In genomic region chr11:78857611-78858010, GRCm38 (mm10) we compare ENCODE assay signal across 28 mouse cellular contexts. TPM values are rescaled to one million over a fixed set of nuclear protein-coding genes. Genes with fewer than 3 reads are reported as not detected.
DNase-seq lines count a peak whose midpoint lies in the region; ATAC-seq and TF ChIP-seq lines count a peak whose summit lies in the region.
"Had no signal": no experiment of that assay in that cellular context is flagged by ENCODE, and none has a peak within 500 bp of the region (broad histone marks: within the 10 kb centered on the region; RNA-seq: fewer than 3 reads in every experiment).

No protein-coding gene starts in this region.

- no peak for DNase-seq in forebrain, embryonic 10.5 days (ENCODE audit: extremely low spot score, low spot score)
- DNase-seq in R1 (ENCODE audit: low read depth, low spot score), result peak; percentile 79
- DNase-seq in forebrain, embryonic 14.5 days (ENCODE audit: low spot score), result peak; percentile 28
- no peak for DNase-seq in lung, postnatal 10 days
- no peak for DNase-seq in thymus, adult 2 months
- DNase-seq: adrenal gland, adult 8-10 months; cerebellum, adult 11-12 months; cerebellum, adult 9-11 months; embryo, embryonic 11 days; gastrocnemius, postnatal 14 days; heart, postnatal 14 days; kidney, adult 18-20 months; kidney, postnatal 25 days; lung, postnatal 4 days; spleen, adult 18-20 months; thymus, postnatal 36 days had no signal

- no peak for TF ChIP-seq POLR2A in thymus, adult 2 months (IDR thresholded peaks at IDR 0.05; ENCODE audit: control insufficient read depth, extremely low read depth, insufficient read depth, low read length, poor library complexity)

- no peak for TF ChIP-seq CTCF in thymus, adult 2 months (IDR thresholded peaks at IDR 0.05; ENCODE audit: borderline replicate concordance, control insufficient read depth, extremely low read depth, insufficient read depth, low read length, poor library complexity)

- WGBS in forebrain, embryonic 10.5 days, result 10% methylated on average over 3 of the region's 3 CpGs
- 5% methylated on average over 3 of the region's 3 CpGs for WGBS in forebrain, embryonic 16.5 days
- 3% methylated on average over 3 of the region's 3 CpGs for WGBS in forebrain, embryonic 14.5 days
- 2% methylated on average over 3 of the region's 3 CpGs for WGBS in midbrain, embryonic 15.5 days
- WGBS in thymus, adult 2 months, result 82% methylated on average over 3 of the region's 3 CpGs

- no peak overlapping the region for H3K4me2 ChIP-seq in forebrain, embryonic 16.5 days (ENCODE audit: low read length)
- H3K4me2 ChIP-seq in forebrain, embryonic 14.5 days (ENCODE audit: low read length), result no peak overlapping the region
- H3K4me2 ChIP-seq in midbrain, embryonic 15.5 days, result no peak overlapping the region
- H3K4me2 ChIP-seq: kidney, embryonic 15.5 days; limb, embryonic 12.5 days; liver, embryonic 15.5 days; lung, embryonic 15.5 days had no signal

- no peak for ATAC-seq in forebrain, embryonic 16.5 days
- ATAC-seq in forebrain, embryonic 14.5 days, result no peak
- ATAC-seq in midbrain, embryonic 15.5 days (replicated peaks), result no peak
- ATAC-seq in cerebellum, adult (ENCODE audit: insufficient number of reproducible peaks, low FRiP score, low TSS enrichment), result no peak
- ATAC-seq: hindbrain, embryonic 16.5 days had no signal

- H3K27me3 ChIP-seq in forebrain, embryonic 10.5 days (ENCODE audit: poor library complexity, severe bottlenecking), result no peaks in the 10 kb centered on the region
- H3K27me3 ChIP-seq in forebrain, embryonic 16.5 days (replicated peaks; ENCODE audit: control insufficient read depth, insufficient read depth, low read length), result no peaks in the 10 kb centered on the region
- H3K27me3 ChIP-seq in forebrain, embryonic 14.5 days (replicated peaks; ENCODE audit: control insufficient read depth, insufficient read depth, low read length), result no peaks in the 10 kb centered on the region
- no peaks in the 10 kb centered on the region for H3K27me3 ChIP-seq in midbrain, embryonic 15.5 days (replicated peaks)
- no peaks in the 10 kb centered on the region for H3K27me3 ChIP-seq in thymus, adult 2 months (ENCODE audit: control insufficient read depth, insufficient read depth, low read length)
- H3K27me3 ChIP-seq: kidney, embryonic 15.5 days; limb, embryonic 12.5 days; lung, embryonic 15.5 days had no signal

- H3K36me3 ChIP-seq in forebrain, embryonic 10.5 days (replicated peaks), result no peaks in the 10 kb centered on the region
- no peaks in the 10 kb centered on the region for H3K36me3 ChIP-seq in forebrain, embryonic 16.5 days (ENCODE audit: control insufficient read depth, insufficient read depth)
- H3K36me3 ChIP-seq in forebrain, embryonic 14.5 days (ENCODE audit: control insufficient read depth, insufficient read depth, low read length), result no peaks in the 10 kb centered on the region
- no peaks in the 10 kb centered on the region for H3K36me3 ChIP-seq in midbrain, embryonic 15.5 days (replicated peaks)
- H3K36me3 ChIP-seq in thymus, adult 2 months (ENCODE audit: control insufficient read depth, insufficient read depth, low read length), result no peaks in the 10 kb centered on the region
- H3K36me3 ChIP-seq: hindbrain, embryonic 10.5 days; kidney, embryonic 15.5 days; limb, embryonic 12.5 days; liver, embryonic 15.5 days; lung, embryonic 15.5 days had no signal

- H3K9ac ChIP-seq in forebrain, embryonic 16.5 days (replicated peaks; ENCODE audit: low read depth, low read length), result no peak overlapping the region
- H3K9ac ChIP-seq in forebrain, embryonic 14.5 days (ENCODE audit: low read length), result no peak overlapping the region
- no peak overlapping the region for H3K9ac ChIP-seq in midbrain, embryonic 15.5 days
- H3K9ac ChIP-seq: kidney, embryonic 15.5 days; limb, embryonic 12.5 days; liver, embryonic 15.5 days; lung, embryonic 15.5 days had no signal

- peak overlapping the region; percentile 45 for H3K27ac ChIP-seq in forebrain, embryonic 10.5 days
- no peak overlapping the region for H3K27ac ChIP-seq in forebrain, embryonic 16.5 days (ENCODE audit: low read length)
- no peak overlapping the region for H3K27ac ChIP-seq in forebrain, embryonic 14.5 days (ENCODE audit: low read depth, low read length)
- H3K27ac ChIP-seq in midbrain, embryonic 15.5 days, result peak overlapping the region; percentile 44
- no peak overlapping the region for H3K27ac ChIP-seq in thymus, adult 2 months (ENCODE audit: control insufficient read depth, insufficient read depth, low read length)
- H3K27ac ChIP-seq: hindbrain, embryonic 10.5 days; kidney, embryonic 15.5 days; left cerebral cortex, adult 2 months; limb, embryonic 12.5 days; liver, embryonic 15.5 days; lung, embryonic 15.5 days had no signal

- H3K9me3 ChIP-seq in forebrain, embryonic 10.5 days, result no peaks in the 10 kb centered on the region
- H3K9me3 ChIP-seq in forebrain, embryonic 16.5 days (ENCODE audit: control insufficient read depth, low read length), result no peaks in the 10 kb centered on the region
- no peaks in the 10 kb centered on the region for H3K9me3 ChIP-seq in forebrain, embryonic 14.5 days (replicated peaks; ENCODE audit: control insufficient read depth, low read length)
- H3K9me3 ChIP-seq in midbrain, embryonic 15.5 days, result no peaks in the 10 kb centered on the region
- H3K9me3 ChIP-seq: hindbrain, embryonic 10.5 days; kidney, embryonic 15.5 days; limb, embryonic 12.5 days; liver, embryonic 15.5 days; lung, embryonic 15.5 days; megakaryocyte, embryonic 14.5 days had no signal

- H3K4me3 ChIP-seq in forebrain, embryonic 10.5 days, result no peak overlapping the region
- no peak overlapping the region for H3K4me3 ChIP-seq in forebrain, embryonic 16.5 days (replicated peaks; ENCODE audit: low read length)
- H3K4me3 ChIP-seq in forebrain, embryonic 14.5 days (ENCODE audit: low read depth, low read length), result no peak overlapping the region
- H3K4me3 ChIP-seq in midbrain, embryonic 15.5 days, result no peak overlapping the region
- H3K4me3 ChIP-seq in thymus, adult 2 months (ENCODE audit: control insufficient read depth, insufficient read depth, low read length), result no peak overlapping the region
- H3K4me3 ChIP-seq: erythroblast, embryonic 14.5 days; hindbrain, embryonic 10.5 days; kidney, embryonic 15.5 days; left cerebral cortex, adult 2 months; limb, embryonic 12.5 days; liver, embryonic 15.5 days; lung, embryonic 15.5 days; megakaryocyte, embryonic 14.5 days had no signal

- H3K4me1 ChIP-seq in forebrain, embryonic 10.5 days, result peaks cover 25% of the 10 kb centered on the region
- no peaks in the 10 kb centered on the region; the same call in 1 of the 2 replicates for H3K4me1 ChIP-seq in forebrain, embryonic 16.5 days (replicated peaks; ENCODE audit: control insufficient read depth, insufficient read depth, low read length)
- no peaks in the 10 kb centered on the region for H3K4me1 ChIP-seq in forebrain, embryonic 14.5 days (ENCODE audit: control insufficient read depth, insufficient read depth, low read length)
- peaks cover 6% of the 10 kb centered on the region for H3K4me1 ChIP-seq in midbrain, embryonic 15.5 days
- peaks cover 4% of the 10 kb centered on the region for H3K4me1 ChIP-seq in thymus, adult 2 months (replicated peaks; ENCODE audit: control insufficient read depth, insufficient read depth, low read length)
- H3K4me1 ChIP-seq: kidney, embryonic 15.5 days; limb, embryonic 12.5 days; liver, embryonic 15.5 days; lung, embryonic 15.5 days had no signal

RNA-seq across cellular contexts. Expression of gene Lyrm9, which starts 31.2 kb away (rescaled TPM):
- 23.4 and 26.2 TPM in 2 replicates for polyA plus RNA-seq in forebrain, embryonic 10.5 days (2016; fragmentation: Nextera tagmentation; extraction: Ambion mirVana)
- 26.3 and 29.8 TPM in 2 replicates for polyA plus RNA-seq in forebrain, embryonic 16.5 days (2015; fragmentation: Nextera tagmentation; extraction: Ambion mirVana)
- polyA plus RNA-seq in forebrain, embryonic 14.5 days (2014; fragmentation: Nextera tagmentation; extraction: Ambion mirVana), result 21.8 and 22.1 TPM in 2 replicates
- 31.9 and 35.8 TPM in 2 replicates for polyA plus RNA-seq in midbrain, embryonic 15.5 days (2015; fragmentation: Nextera tagmentation; extraction: Ambion mirVana)
- 20.7 and 28.1 TPM in 2 replicates for polyA plus RNA-seq in thymus, adult 2 months (2012; rRNA removed)

Comparison
In these comparisons a context has a peak if more than half of its experiments do, and no peak if none do; other contexts are left out.
1. DNase-seq: peak in R1 (single experiment) and forebrain, embryonic 14.5 days (single experiment); none in forebrain, embryonic 10.5 days (single experiment), lung, postnatal 10 days (single experiment) and thymus, adult 2 months (single experiment).
2. H3K27ac ChIP-seq: peak in forebrain, embryonic 10.5 days (single experiment) and midbrain, embryonic 15.5 days (single experiment); none in forebrain, embryonic 16.5 days (single experiment), forebrain, embryonic 14.5 days (single experiment) and thymus, adult 2 months (single experiment).